Mouse (Mus musculus) liver, embryonic 14.5 days (tissue): ENCODE data around the gene Ccdc154.

Experiments
- CTCF ChIP-seq: IDR thresholded peaks from 2 replicates; pipeline ENCODE4 v1.5.1; 2016; ENCODE audit warnings: antibody characterized with exemption, low read depth, control low read depth
- EP300 ChIP-seq: IDR thresholded peaks from 2 replicates; pipeline ENCODE4 v1.6.1; 2016; ENCODE audit warnings: antibody characterized with exemption, low read depth

DNA sequence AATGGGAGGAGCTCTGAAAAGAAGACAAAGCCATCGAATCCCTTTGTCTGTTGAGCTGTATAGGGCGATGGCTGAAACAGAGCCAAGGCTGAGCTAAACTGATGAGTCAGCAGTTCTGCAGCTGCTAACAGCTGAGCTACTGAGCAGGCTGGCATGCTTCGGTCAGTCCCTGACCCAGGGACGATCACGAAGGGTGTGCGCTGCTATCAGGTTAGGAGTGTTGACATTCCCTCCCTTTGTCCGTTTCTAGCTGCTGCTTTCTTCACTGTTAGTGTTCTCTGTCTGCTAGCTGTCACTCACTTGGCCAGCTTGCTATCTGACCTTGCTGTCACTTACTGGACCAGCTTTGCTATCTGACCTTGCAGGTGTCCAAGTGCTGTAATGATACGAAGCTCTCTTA lies 35.2 kb upstream of the Ccdc154 start:
- TF ChIP-seq CTCF = no peak
- peak; percentile 62 for TF ChIP-seq EP300
